Mouse (Mus musculus) midbrain, embryonic 16.5 days (tissue): ENCODE data around the gene Rapgef5. TPM values are rescaled to one million over a fixed set of nuclear protein-coding genes. Genes with fewer than 3 reads are reported as not detected.
A peak's percentile ranks its signal among the peaks of the same experiment; 100 is the strongest.

Experiments used
- ATAC-seq: fragments of 200-750 bp; cut with Nextera tagmentation; 2 replicates; pipeline ENCODE4 v1.8.0; 2017; ENCODE audit warnings: moderate TSS enrichment
- H3K27ac ChIP-seq: fragments of 300-500 bp; sonication (generic); 2 replicates; pipeline ENCODE4 v1.5.1; 2014; ENCODE audit warnings: mild to moderate bottlenecking, low read length, mixed read lengths
- H3K27me3 ChIP-seq: fragments of 300-500 bp; sonication (generic); 2 replicates; pipeline ENCODE4 v1.6.1; 2014; ENCODE audit warnings: low read depth, low read length, mixed read lengths; ENCODE audit not compliant: control insufficient read depth, insufficient read depth
- H3K36me3 ChIP-seq: fragments of 300-500 bp; sonication (generic); 2 replicates; pipeline ENCODE4 v1.6.1; 2014; ENCODE audit warnings: mild to moderate bottlenecking, low read length, moderate library complexity, mixed read lengths; ENCODE audit not compliant: control insufficient read depth, insufficient read depth
- H3K4me1 ChIP-seq: fragments of 300-500 bp; sonication (generic); 2 replicates; pipeline ENCODE4 v1.6.1; 2014; ENCODE audit warnings: mild to moderate bottlenecking, low read length, mixed read lengths; ENCODE audit not compliant: control insufficient read depth, insufficient read depth
- H3K4me2 ChIP-seq: fragments of 300-500 bp; sonication (generic); 2 replicates; pipeline ENCODE4 v1.6.1; 2014; ENCODE audit warnings: mild to moderate bottlenecking, low read length, mixed read lengths
- H3K4me3 ChIP-seq: fragments of 300-500 bp; sonication (generic); 2 replicates; pipeline ENCODE4 v1.5.1; 2014; ENCODE audit warnings: low read depth, mild to moderate bottlenecking, low read length, moderate library complexity, mixed read lengths
- H3K9ac ChIP-seq: fragments of 300-500 bp; sonication (generic); 2 replicates; pipeline ENCODE4 v1.6.1; 2014; ENCODE audit warnings: low read depth, low read length, mixed read lengths
- H3K9me3 ChIP-seq: fragments of 300-500 bp; sonication (generic); replicated peaks from 2 replicates; pipeline ENCODE4 v1.6.1; 2014; ENCODE audit warnings: mild to moderate bottlenecking, low read length, mixed read lengths; ENCODE audit not compliant: control insufficient read depth, poor library complexity, severe bottlenecking
- WGBS: fragments of 180-500 bp; shearing (Covaris S2); extraction: QIAGEN DNeasy Blood & Tissue Kit; methylation state at CpG from one replicate; pipeline ENCODE4 v1.1.7; 2014; 5-methylcytosine and 5-hydroxymethylcytosine counted together
- polyA plus RNA-seq: library from polyadenylated mRNA; unstranded; fragments of >200 nt; fragmentation: Nextera tagmentation; extraction: Ambion mirVana; gene quantifications from 2 replicates; pipeline ENCODE4 v1.2.1, GENCODE M21; 2015

Rapgef5 gene
- polyA plus RNA-seq, 1 experiment from 2014 or later, result 37.2 TPM

- Histone ChIP-seq H3K27ac (peak overlapping the region; percentile 45; the same call in 1 of the 2 replicates), H3K4me2 (no peak overlapping the region), H3K27me3 (no peaks in the 10 kb centered on the region), H3K9me3 (no peaks in the 10 kb centered on the region), H3K36me3 (no peaks in the 10 kb centered on the region), H3K4me3 (no peak overlapping the region), H3K9ac (no peak overlapping the region), H3K4me1 (peaks cover 27% of the 10 kb centered on the region)
- ATAC-seq, result peak; percentile 40; the same call in 1 of the 2 replicates
- 84% methylated on average over 3 of the region's 3 CpGs for WGBS
Observed at GRCm38 (mm10) chr12:117699950-117700665, 183.8 kb downstream of the Rapgef5 start.

GRCm38 (mm10) chr12:117700927-117701326, 184.6 kb downstream of the Rapgef5 start:
- H3K4me1 ChIP-seq, result peaks cover 27% of the 10 kb centered on the region
- no peak overlapping the region for H3K9ac ChIP-seq
- H3K27me3 ChIP-seq, result no peaks in the 10 kb centered on the region
- no peak overlapping the region for H3K4me3 ChIP-seq
- no peaks in the 10 kb centered on the region for H3K36me3 ChIP-seq
- 76% methylated on average over 6 of the region's 6 CpGs for WGBS
- H3K27ac ChIP-seq, result no peak overlapping the region
- H3K9me3 ChIP-seq, result no peaks in the 10 kb centered on the region
- no peak overlapping the region for H3K4me2 ChIP-seq
- ATAC-seq, result no peak

GRCm38 (mm10) chr12:117702291-117702690, 186.0 kb downstream of the Rapgef5 start:
- H3K4me3 ChIP-seq, result no peak overlapping the region
- WGBS, result 79% methylated on average over 8 of the region's 8 CpGs
- H3K9me3 ChIP-seq, result no peaks in the 10 kb centered on the region
- H3K4me2 ChIP-seq, result no peak overlapping the region
- H3K36me3 ChIP-seq, result no peaks in the 10 kb centered on the region
- no peak for ATAC-seq
- no peak overlapping the region for H3K9ac ChIP-seq
- H3K27me3 ChIP-seq, result no peaks in the 10 kb centered on the region
- peaks cover 27% of the 10 kb centered on the region for H3K4me1 ChIP-seq
- no peak overlapping the region for H3K27ac ChIP-seq

GRCm38 (mm10) chr12:117702928-117703327, 186.6 kb downstream of the Rapgef5 start:
- whole genome bisulfite sequencing, result 81% methylated on average over 9 of the region's 9 CpGs
- no peak overlapping the region for H3K4me3 ChIP-seq
- no peak overlapping the region for H3K9ac ChIP-seq
- peaks cover 27% of the 10 kb centered on the region for H3K4me1 ChIP-seq
- no peaks in the 10 kb centered on the region for H3K27me3 ChIP-seq
- no peaks in the 10 kb centered on the region for H3K36me3 ChIP-seq
- H3K4me2 ChIP-seq, result no peak overlapping the region
- no peaks in the 10 kb centered on the region for H3K9me3 ChIP-seq
- no peak overlapping the region for H3K27ac ChIP-seq
- ATAC-seq, result no peak

GRCm38 (mm10) chr12:117703413-117703812, 187.1 kb downstream of the Rapgef5 start:
- Histone ChIP-seq H3K4me3 (no peak overlapping the region), H3K4me2 (no peak overlapping the region)
- 49% methylated on average over 2 of the region's 2 CpGs for WGBS

GRCm38 (mm10) chr12:117705308-117705707, 189.0 kb downstream of the Rapgef5 start:
- no peak overlapping the region for H3K4me2 ChIP-seq
- no peak overlapping the region for H3K9ac ChIP-seq
- H3K9me3 ChIP-seq, result no peaks in the 10 kb centered on the region
- no peak for ATAC-seq
- H3K27ac ChIP-seq, result no peak overlapping the region
- no peaks in the 10 kb centered on the region for H3K27me3 ChIP-seq
- H3K4me3 ChIP-seq, result no peak overlapping the region
- H3K4me1 ChIP-seq, result peaks cover 20% of the 10 kb centered on the region
- no peaks in the 10 kb centered on the region for H3K36me3 ChIP-seq
- WGBS, result 77% methylated on average over 3 of the region's 3 CpGs

More at GRCm38 (mm10) chr12:117703413-117703812, 187.1 kb downstream of the Rapgef5 start:
- Histone ChIP-seq H3K9ac (no peak overlapping the region), H3K27ac (no peak overlapping the region), H3K27me3 (no peaks in the 10 kb centered on the region), H3K4me1 (peaks cover 26% of the 10 kb centered on the region), H3K36me3 (no peaks in the 10 kb centered on the region), H3K9me3 (no peaks in the 10 kb centered on the region)
- no peak for ATAC-seq

GRCm38 (mm10) chr12:117709280-117709679, 193.0 kb downstream of the Rapgef5 start:
- H3K4me3 ChIP-seq, result no peak overlapping the region
- H3K4me2 ChIP-seq, result peak overlapping the region; percentile 28; the same call in 1 of the 2 replicates
- no peaks in the 10 kb centered on the region for H3K36me3 ChIP-seq
- peaks cover 19% of the 10 kb centered on the region for H3K4me1 ChIP-seq
- 0 out of 2 replicates have a peak overlapping the region, but pooled peaks have one; percentile 16 for H3K9ac ChIP-seq
- WGBS, result 44% methylated on average over 12 of the region's 12 CpGs
- ATAC-seq, result 0 out of 2 replicates have a peak, but pooled peaks have one; percentile 28
- 0 out of 2 replicates have a peak overlapping the region, but pooled peaks have one; percentile 33 for H3K27ac ChIP-seq
- no peaks in the 10 kb centered on the region for H3K9me3 ChIP-seq
- no peaks in the 10 kb centered on the region for H3K27me3 ChIP-seq

GRCm38 (mm10) chr12:117712474-117712873, 196.2 kb downstream of the Rapgef5 start:
- Histone ChIP-seq H3K9ac (no peak overlapping the region), H3K9me3 (no peaks in the 10 kb centered on the region), H3K36me3 (no peaks in the 10 kb centered on the region), H3K4me1 (peaks cover 23% of the 10 kb centered on the region), H3K4me3 (no peak overlapping the region), H3K4me2 (no peak overlapping the region), H3K27ac (no peak overlapping the region), H3K27me3 (no peaks in the 10 kb centered on the region)
- no peak for ATAC-seq
- WGBS, result 92% methylated on average over 6 of the region's 6 CpGs

- WGBS, result 14% methylated on average over 6 of the region's 6 CpGs
- H3K4me2 ChIP-seq, result no peak overlapping the region
- peak overlapping the region; percentile 41 for H3K27ac ChIP-seq
- no peaks in the 10 kb centered on the region for H3K9me3 ChIP-seq
- ATAC-seq, result peak; percentile 78
- H3K4me1 ChIP-seq, result peaks cover 22% of the 10 kb centered on the region
- no peak overlapping the region for H3K9ac ChIP-seq
- H3K4me3 ChIP-seq, result no peak overlapping the region
- no peaks in the 10 kb centered on the region for H3K27me3 ChIP-seq
- no peaks in the 10 kb centered on the region for H3K36me3 ChIP-seq
Observed at GRCm38 (mm10) chr12:117713616-117714015, 197.3 kb downstream of the Rapgef5 start.
